Mouse (Mus musculus) colon, adult 2 months (tissue): ENCODE measurements around the gene Tmprss4. TPM values are rescaled to one million over a fixed set of nuclear protein-coding genes. Genes with fewer than 3 reads are reported as not detected.

ENCODE experiments used
- polyA plus RNA-seq: library from polyadenylated mRNA; depleted of rRNA; stranded (reverse); fragments of >200 nt; gene quantifications from 2 replicates; pipeline ENCODE4 v1.2.3, GENCODE M21; 2012; rRNA removed

Gene Tmprss4
- 110 and 143 TPM in 2 replicates for polyA plus RNA-seq

DNA sequence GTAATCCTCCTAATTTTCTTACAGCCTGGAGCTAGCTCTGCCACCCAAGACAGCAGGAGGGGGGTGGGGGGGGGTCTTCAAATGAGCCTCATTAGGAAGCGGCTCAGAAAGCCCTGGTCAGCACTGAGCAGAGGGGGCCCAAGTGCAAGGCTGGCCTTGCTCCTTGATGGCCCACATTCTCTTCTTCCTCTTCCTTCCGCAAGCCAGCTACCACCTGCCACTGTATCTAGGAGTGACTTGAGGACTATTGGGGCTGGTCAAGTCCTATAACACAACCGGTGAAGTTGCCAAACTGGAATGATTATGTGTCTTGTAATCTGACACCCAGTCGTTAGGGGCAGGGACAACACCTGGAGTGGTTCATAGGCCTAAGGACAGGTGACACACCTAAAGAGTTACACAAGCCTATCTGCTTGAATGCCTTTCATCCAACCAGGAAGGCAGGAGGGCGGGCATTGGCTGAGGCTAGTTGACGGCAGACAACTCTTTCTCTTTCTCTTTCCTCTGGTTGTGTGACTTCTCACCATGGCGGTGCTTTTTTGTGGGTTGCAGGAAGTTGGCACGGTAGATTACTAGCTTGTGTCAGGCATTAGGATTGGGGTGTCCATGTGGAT is at the start of gene Tmprss4:
Tmprss4 (minus strand) TSS at position 296 of the 614 bp plus-strand sequence.

GRCm38 (mm10) chr9:45181770-45182169 is 22.1 kb downstream of the Tmprss4 start, which contains the start of gene BC049352:
Gene BC049352 (plus strand): TSS chr9:45182007.

GRCm38 (mm10) chr9:45138191-45139032 is 65.5 kb downstream of the Tmprss4 start, which contains the start of gene Scn4b:
Gene Scn4b (plus strand): TSS chr9:45138395.

Other genes with a start within 250 kb of the Tmprss4 start
- gene Ube4a, start 238.5 kb downstream of the Tmprss4 start, polyA plus RNA-seq = 5.5 and 6.8 TPM in 2 replicates
- 0.41 and 0.56 TPM in 2 replicates for gene Cd3g, start 223.7 kb downstream of the Tmprss4 start, polyA plus RNA-seq
- 0.43 and 0.58 TPM in 2 replicates for gene Cd3d, start 222.3 kb downstream of the Tmprss4 start, polyA plus RNA-seq
- 1.3 TPM in 2 replicates for gene Cd3e, start 194.5 kb downstream of the Tmprss4 start, polyA plus RNA-seq
- 17.2 and 24.3 TPM in 2 replicates for gene Mpzl2, start 164.3 kb downstream of the Tmprss4 start, polyA plus RNA-seq
- gene Mpzl3, start 148.9 kb downstream of the Tmprss4 start, polyA plus RNA-seq = 6.0 and 10.1 TPM in 2 replicates
- 0.30 and 0.58 TPM in 2 replicates for gene Jaml, start 124.9 kb downstream of the Tmprss4 start, polyA plus RNA-seq
- gene Scn2b, start 86.3 kb downstream of the Tmprss4 start, polyA plus RNA-seq = 0.58 and 0.86 TPM in 2 replicates
- 0.10 and 0.13 TPM in 2 replicates for gene Scn4b, start 65.7 kb downstream of the Tmprss4 start, polyA plus RNA-seq
- gene BC049352, start 22.1 kb downstream of the Tmprss4 start, polyA plus RNA-seq = 0.13 TPM in 2 replicates
- gene Il10ra, start 65.1 kb upstream of the Tmprss4 start, polyA plus RNA-seq = 3.7 and 3.8 TPM in 2 replicates
- 2.0 and 2.5 TPM in 2 replicates for gene Tmprss13, start 115.0 kb upstream of the Tmprss4 start, polyA plus RNA-seq
- 54.7 and 75.2 TPM in 2 replicates for gene Fxyd6, start 166.1 kb upstream of the Tmprss4 start, polyA plus RNA-seq
- 6.7 and 12.8 TPM in 2 replicates for gene Fxyd2, start 195.6 kb upstream of the Tmprss4 start, polyA plus RNA-seq
- gene Dscaml1, start 222.5 kb upstream of the Tmprss4 start, polyA plus RNA-seq = 0.74 TPM in 2 replicates